Mouse (Mus musculus) erythroblast, embryonic 14.5 days (primary cell): ENCODE measurements around the gene Slc44a3. TPM values are rescaled to one million over a fixed set of nuclear protein-coding genes. Genes with fewer than 3 reads are reported as not detected.

Experiments used
- H3K27me3 ChIP-seq: 2 replicates; pipeline ENCODE4 v1.6.1; 2012; ENCODE audit warnings: inconsistent platforms; ENCODE audit not compliant: control insufficient read depth
- H3K36me3 ChIP-seq: 2 replicates; pipeline ENCODE4 v1.6.1; 2012; ENCODE audit warnings: mild to moderate bottlenecking, inconsistent platforms; ENCODE audit not compliant: control insufficient read depth
- H3K4me1 ChIP-seq: 2 replicates; pipeline ENCODE4 v1.6.1; 2012; ENCODE audit warnings: inconsistent platforms; ENCODE audit not compliant: control insufficient read depth
- H3K4me3 ChIP-seq: replicated peaks from 2 replicates; pipeline ENCODE3; 2012; ENCODE audit warnings: moderate library complexity, mild to moderate bottlenecking, inconsistent platforms
- H3K9me3 ChIP-seq: 2 replicates; pipeline ENCODE4 v1.6.1; 2012; ENCODE audit warnings: low read length, inconsistent platforms, mixed read lengths; ENCODE audit not compliant: control insufficient read depth
- GATA1 ChIP-seq: IDR thresholded peaks from 2 replicates; pipeline ENCODE4 v1.6.1; 2012; ENCODE audit warnings: low read length, inconsistent platforms, mixed read lengths
- TAL1 ChIP-seq: IDR thresholded peaks from 3 replicates; pipeline ENCODE4 v1.6.1; 2012; ENCODE audit warnings: low read length, inconsistent platforms, mixed read lengths
- polyA plus RNA-seq: library from polyadenylated mRNA; stranded (reverse); fragments of >175 nt; gene quantifications from 2 replicates; pipeline ENCODE4 v1.2.3, GENCODE M21; 2012

Slc44a3 gene
- polyA plus RNA-seq, 1 experiment: not detected

DNA sequence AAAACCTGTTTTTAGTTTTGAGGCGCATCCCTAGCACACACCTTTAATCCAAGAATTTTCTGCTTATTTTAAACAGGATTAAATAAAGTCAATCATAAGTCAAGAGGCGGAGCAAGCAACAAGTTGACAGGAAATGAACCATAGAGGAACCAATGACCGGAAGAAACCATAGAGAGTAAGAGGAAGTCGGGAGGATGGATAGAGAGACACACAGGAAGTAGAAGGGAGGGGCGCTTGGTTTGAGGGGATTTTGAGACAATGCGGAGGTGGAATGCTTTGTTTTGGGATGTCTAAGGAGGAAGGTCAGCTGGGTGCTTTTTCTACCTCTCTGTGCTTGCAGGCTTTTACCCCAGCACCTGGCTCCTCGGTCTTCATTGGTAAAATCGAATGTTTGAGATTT is 15.2 kb downstream of the Slc44a3 start:
- H3K36me3 ChIP-seq: no peaks in the 10 kb centered on the region
- no peaks in the 10 kb centered on the region for H3K4me1 ChIP-seq
- no peaks in the 10 kb centered on the region for H3K27me3 ChIP-seq
- TF ChIP-seq GATA1: no peak
- TF ChIP-seq TAL1: no peak
- H3K9me3 ChIP-seq: no peaks in the 10 kb centered on the region; the same call in 1 of the 2 replicates
- H3K4me3 ChIP-seq: no peak overlapping the region

GRCm38 (mm10) chr3:121509141-121509540 is 23.1 kb downstream of the Slc44a3 start:
- Histone ChIP-seq H3K27me3 (no peaks in the 10 kb centered on the region), H3K4me3 (no peak overlapping the region), H3K9me3 (no peaks in the 10 kb centered on the region), H3K36me3 (no peaks in the 10 kb centered on the region; the same call in 1 of the 2 replicates), H3K4me1 (no peaks in the 10 kb centered on the region)
- TF ChIP-seq TAL1 (no peak), GATA1 (no peak)

GRCm38 (mm10) chr3:121507678-121508077 is 24.5 kb downstream of the Slc44a3 start:
- no peaks in the 10 kb centered on the region for H3K27me3 ChIP-seq
- H3K9me3 ChIP-seq: no peaks in the 10 kb centered on the region
- no peaks in the 10 kb centered on the region; the same call in 1 of the 2 replicates for H3K36me3 ChIP-seq
- no peak for TF ChIP-seq TAL1
- no peak for TF ChIP-seq GATA1
- H3K4me1 ChIP-seq: no peaks in the 10 kb centered on the region
- no peak overlapping the region for H3K4me3 ChIP-seq

DNA sequence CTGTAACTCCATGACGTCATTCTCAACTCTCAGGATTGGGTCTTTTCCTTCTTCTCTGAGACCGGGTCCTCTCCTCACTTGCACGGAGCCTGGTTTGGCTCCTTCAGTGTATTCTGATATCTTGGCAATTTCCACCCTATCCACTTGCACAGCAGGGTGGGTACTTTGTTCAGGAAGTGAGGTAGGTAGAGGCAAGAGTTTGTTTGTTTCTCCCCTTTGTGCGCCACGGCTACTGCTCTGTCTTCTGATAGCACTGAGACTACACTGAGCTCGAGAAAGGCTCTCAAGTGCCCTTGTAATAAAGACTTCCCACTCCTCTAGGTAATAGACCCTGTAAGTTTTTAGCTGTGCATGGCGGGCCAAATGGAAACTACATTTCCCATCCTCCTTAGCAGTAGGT is 25.4 kb downstream of the Slc44a3 start:
- H3K9me3 ChIP-seq: no peaks in the 10 kb centered on the region
- no peak overlapping the region for H3K4me3 ChIP-seq
- H3K27me3 ChIP-seq: no peaks in the 10 kb centered on the region
- H3K4me1 ChIP-seq: no peaks in the 10 kb centered on the region
- no peak for TF ChIP-seq TAL1
- no peaks in the 10 kb centered on the region; the same call in 1 of the 2 replicates for H3K36me3 ChIP-seq

DNA sequence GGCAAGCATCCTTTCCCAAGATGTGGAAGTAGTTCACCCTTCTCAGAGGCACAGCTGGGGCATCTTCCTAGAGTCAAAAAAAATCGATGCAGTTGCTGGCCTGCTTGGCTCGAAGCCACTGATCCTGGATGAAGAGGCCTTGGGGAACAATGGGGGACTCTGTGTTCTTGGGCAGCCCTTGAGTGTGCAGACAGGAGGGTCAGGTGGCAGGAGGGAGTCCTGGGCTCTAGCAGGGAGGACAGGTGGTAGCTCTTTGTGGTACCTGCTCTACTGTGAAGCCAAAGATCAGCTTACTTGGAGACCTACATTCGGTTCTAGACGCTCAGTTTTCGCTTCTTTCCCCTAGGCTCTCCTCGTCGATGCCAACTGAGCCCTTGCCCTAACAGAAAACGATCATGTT is 26.0 kb downstream of the Slc44a3 start:
- Histone ChIP-seq H3K9me3 (no peaks in the 10 kb centered on the region), H3K27me3 (no peaks in the 10 kb centered on the region), H3K4me3 (no peak overlapping the region), H3K36me3 (no peaks in the 10 kb centered on the region; the same call in 1 of the 2 replicates), H3K4me1 (no peaks in the 10 kb centered on the region)
- TF ChIP-seq TAL1: no peak
- no peak for TF ChIP-seq GATA1

GRCm38 (mm10) chr3:121504927-121505487 is 27.2 kb downstream of the Slc44a3 start:
- H3K4me1 ChIP-seq: no peaks in the 10 kb centered on the region
- H3K27me3 ChIP-seq: no peaks in the 10 kb centered on the region
- no peaks in the 10 kb centered on the region for H3K9me3 ChIP-seq
- H3K4me3 ChIP-seq: no peak overlapping the region
- TF ChIP-seq TAL1 (no peak), GATA1 (no peak)
- H3K36me3 ChIP-seq: no peaks in the 10 kb centered on the region; the same call in 1 of the 2 replicates

GRCm38 (mm10) chr3:121500734-121501133 is 31.5 kb downstream of the Slc44a3 start:
- Histone ChIP-seq H3K9me3 (no peaks in the 10 kb centered on the region), H3K4me3 (no peak overlapping the region), H3K4me1 (no peaks in the 10 kb centered on the region), H3K36me3 (no peaks in the 10 kb centered on the region), H3K27me3 (no peaks in the 10 kb centered on the region)
- TF ChIP-seq GATA1: no peak
- no peak for TF ChIP-seq TAL1

- Histone ChIP-seq H3K4me3 (no peak overlapping the region), H3K36me3 (no peaks in the 10 kb centered on the region; the same call in 1 of the 2 replicates)
- TF ChIP-seq TAL1: no peak
- no peak for TF ChIP-seq GATA1
Observed at GRCm38 (mm10) chr3:121500225-121500624, 32.0 kb downstream of the Slc44a3 start.

GRCm38 (mm10) chr3:121493997-121494421 is 38.2 kb downstream of the Slc44a3 start:
- Histone ChIP-seq H3K9me3 (no peaks in the 10 kb centered on the region; the same call in 1 of the 2 replicates), H3K36me3 (no peaks in the 10 kb centered on the region; the same call in 1 of the 2 replicates), H3K27me3 (no peaks in the 10 kb centered on the region), H3K4me3 (no peak overlapping the region), H3K4me1 (no peaks in the 10 kb centered on the region)
- no peak for TF ChIP-seq TAL1
- no peak for TF ChIP-seq GATA1

More at GRCm38 (mm10) chr3:121500225-121500624, 32.0 kb downstream of the Slc44a3 start:
- no peaks in the 10 kb centered on the region for H3K27me3 ChIP-seq
- no peaks in the 10 kb centered on the region for H3K9me3 ChIP-seq
- no peaks in the 10 kb centered on the region for H3K4me1 ChIP-seq
